Mouse (Mus musculus) hematopoietic stem cell, adult 5-6 weeks (primary cell): ENCODE results near the gene Pla2g16. TPM values are rescaled to one million over a fixed set of nuclear protein-coding genes. Genes with fewer than 3 reads are reported as not detected.

ENCODE experiments used
- ATAC-seq, 2 experiments: fragments of 125-278 bp in 1 of 2; replicated peaks in 1 of 2; 2 replicates each; pipeline ENCODE4 v1.8.0; 2016 to 2017; ENCODE audit warnings: inconsistent platforms in 2 of 2, mild to moderate bottlenecking in 2 of 2, moderate number of reproducible peaks in 2 of 2, low read depth in 1 of 2, moderate TSS enrichment in 1 of 2; ENCODE audit not compliant: low FRiP score in 2 of 2, poor library complexity in 2 of 2, severe bottlenecking in 2 of 2, insufficient read depth in 1 of 2, low TSS enrichment in 1 of 2
- total RNA-seq: library from RNA; stranded (forward); fragments of 172-1452, 232-1000 nt; gene quantifications from 2 replicates; pipeline ENCODE4 v1.2.3, GENCODE M21; 2017

The Pla2g16 gene
- total RNA-seq, 1 experiment from 2014 or later = 41.7 TPM

GRCm38 (mm10) chr19:7601551-7601950, 44.3 kb downstream of the Pla2g16 start:
- ATAC-seq = no peak

DNA sequence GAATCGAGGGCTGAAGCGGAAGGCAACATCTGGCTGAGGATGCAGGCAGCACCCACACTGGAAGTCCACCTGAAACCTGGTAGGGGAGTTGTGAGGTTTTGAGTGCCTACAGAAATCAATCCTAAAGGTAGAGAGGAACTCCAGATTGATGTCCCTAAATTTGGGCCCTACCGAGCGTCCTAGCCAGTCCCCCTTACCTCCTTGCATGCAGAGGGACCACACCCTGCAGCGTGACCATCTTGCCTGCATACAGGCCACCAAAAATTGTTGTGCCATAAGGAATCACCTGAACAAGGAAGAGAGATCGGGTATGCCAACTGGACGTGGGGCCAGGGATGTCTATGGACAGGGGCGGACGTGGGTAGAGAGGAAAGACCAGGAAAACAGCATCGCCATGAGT, 46.8 kb downstream of the Pla2g16 start:
- no peak for ATAC-seq

GRCm38 (mm10) chr19:7605013-7605412, 47.8 kb downstream of the Pla2g16 start:
- no peak for ATAC-seq

GRCm38 (mm10) chr19:7605930-7606783, 48.9 kb downstream of the Pla2g16 start:
- ATAC-seq = no peak

DNA sequence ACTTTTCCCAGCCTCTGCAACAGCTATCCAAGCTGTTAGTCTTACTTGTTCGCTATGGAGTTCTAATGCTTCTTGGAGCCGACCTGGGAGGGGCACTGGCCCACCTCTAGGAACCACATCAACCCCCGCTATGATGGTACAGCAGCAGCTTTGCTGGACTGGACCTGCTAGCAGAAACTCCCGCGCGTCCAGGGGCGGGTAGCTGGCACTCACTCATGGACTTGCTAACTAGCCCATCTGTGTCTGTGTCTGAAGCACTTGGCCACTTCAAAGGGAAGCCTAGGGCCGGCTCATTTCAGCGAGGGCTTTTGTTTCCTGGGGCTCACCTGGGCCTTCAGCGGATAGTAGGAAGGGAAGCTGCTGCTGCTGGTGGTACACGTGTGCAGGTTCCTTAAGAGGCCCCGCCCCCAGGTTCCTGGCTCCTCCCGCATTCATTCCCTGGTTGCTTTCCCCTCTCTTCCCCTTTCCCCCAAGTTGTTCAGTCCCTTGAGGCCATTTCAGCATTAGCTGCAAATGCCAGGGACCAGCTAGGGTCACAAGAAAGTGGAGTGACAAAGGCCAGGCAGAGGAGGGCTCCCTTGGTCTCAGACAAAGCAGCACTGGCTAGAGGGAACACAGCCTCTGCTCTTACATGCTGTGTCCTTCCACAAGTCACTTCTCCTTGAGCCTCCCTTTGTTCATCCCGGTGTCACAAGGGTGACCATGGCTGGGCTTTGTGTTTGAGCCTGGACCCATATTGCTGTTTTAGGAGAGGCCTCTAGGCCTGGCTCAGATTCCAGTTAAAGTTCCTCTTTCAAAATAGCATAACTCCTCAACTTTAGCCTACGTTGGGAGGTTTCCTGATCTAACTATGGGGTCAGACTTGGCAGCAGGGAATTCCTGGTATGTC, 49.8 kb downstream of the Pla2g16 start, which contains the start of gene Lgals12:
TSS of gene Lgals12 (minus strand) at position 393 of the 889 bp plus-strand sequence.
- ATAC-seq = peak in 1 of 2 experiments; percentile 37; a peak in 1 of 4 replicates

GRCm38 (mm10) chr19:7607690-7608201, 50.5 kb downstream of the Pla2g16 start:
- ATAC-seq = no peak

DNA sequence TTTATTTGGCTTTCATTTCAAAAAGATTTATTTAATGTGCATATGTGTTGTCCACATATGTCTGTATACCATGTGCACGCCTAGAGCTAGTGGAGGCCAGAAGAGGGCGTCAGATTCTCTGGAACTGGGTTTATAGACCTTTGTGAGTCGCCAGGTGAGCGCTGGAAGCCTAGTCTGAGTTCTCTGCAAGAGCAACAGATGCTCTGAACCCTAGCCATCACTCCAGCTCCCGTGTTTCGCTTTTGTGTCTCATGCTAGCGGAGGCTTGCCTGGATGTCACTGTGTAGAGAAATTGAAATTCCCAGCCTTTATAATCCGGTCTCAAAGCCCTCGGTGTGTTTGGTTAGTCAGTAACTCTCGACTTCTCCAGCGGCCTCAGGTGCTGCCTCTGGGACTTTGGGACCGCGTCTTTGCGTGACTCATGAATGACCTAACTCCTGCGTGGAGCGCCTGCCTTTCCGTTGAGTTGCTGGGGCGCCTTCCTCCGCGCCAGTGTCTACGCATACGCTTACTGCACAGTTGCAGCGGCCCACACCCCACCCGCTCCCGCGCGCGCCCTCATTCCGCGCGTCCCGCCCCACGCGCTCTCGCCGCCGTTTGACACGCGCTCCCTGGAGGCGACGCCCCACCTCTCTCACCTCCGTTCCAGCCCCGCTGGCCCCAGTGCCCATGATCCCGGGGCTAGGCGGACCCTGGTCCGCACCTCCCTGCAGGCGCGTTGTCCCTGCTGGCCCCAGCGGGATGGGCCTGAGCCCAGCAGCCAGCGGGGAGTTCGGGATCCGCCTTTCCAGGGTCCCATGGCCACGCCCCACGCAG, 54.9 kb downstream of the Pla2g16 start, which contains the start of gene Hrasls5:
TSS of gene Hrasls5 (plus strand) at position 600 of the 816 bp plus-strand sequence.
- ATAC-seq = peak; percentile 17 to 62; a peak in 3 of 4 replicates

- no peak for ATAC-seq
Observed at GRCm38 (mm10) chr19:7613151-7613550, 55.9 kb downstream of the Pla2g16 start.

GRCm38 (mm10) chr19:7616231-7616930, 59.1 kb downstream of the Pla2g16 start:
- ATAC-seq = no peak

DNA sequence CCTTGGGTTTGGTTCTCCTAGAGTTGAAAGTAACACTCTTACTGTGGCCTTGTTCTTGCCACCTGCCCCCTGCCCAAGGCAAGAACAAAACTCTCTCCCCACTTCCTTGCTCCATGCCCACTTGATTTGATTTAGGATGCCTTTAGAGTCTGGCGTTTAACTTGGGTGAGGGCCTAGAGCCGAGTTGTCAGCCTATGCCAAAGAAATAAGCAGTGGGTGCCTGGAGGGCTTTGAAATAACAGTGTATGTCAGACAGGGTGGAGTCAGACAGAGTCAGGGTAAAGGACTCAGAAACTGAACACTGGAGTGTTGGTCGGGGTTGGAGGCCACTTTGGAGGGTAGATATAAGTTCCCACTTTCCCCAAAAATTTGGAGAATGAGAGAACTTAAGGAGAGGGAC, 59.8 kb downstream of the Pla2g16 start:
- no peak for ATAC-seq

DNA sequence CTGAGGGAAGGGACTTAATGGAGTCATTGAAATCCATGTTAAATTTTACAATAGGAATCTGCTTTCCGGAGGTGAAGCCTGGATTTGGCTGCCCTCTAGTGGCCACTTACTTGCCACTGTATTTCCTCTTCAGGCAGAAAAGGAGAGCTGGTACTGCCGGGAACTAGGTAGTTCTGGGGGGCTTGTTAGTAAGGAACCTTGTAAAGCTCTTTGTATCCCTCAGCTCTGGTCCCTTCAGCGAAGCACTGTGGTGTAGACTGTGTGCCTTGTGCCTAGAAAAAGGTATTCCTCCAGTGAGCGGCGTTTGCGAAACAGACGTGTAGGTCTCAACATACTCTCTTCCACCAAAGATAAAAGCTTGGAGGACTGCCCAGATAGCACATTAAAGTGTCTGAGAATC, 60.4 kb downstream of the Pla2g16 start:
- peak; percentile 32 to 42; a peak in 3 of 4 replicates for ATAC-seq

- no peak for ATAC-seq
Observed at GRCm38 (mm10) chr19:7633021-7633420, 75.8 kb downstream of the Pla2g16 start.

DNA sequence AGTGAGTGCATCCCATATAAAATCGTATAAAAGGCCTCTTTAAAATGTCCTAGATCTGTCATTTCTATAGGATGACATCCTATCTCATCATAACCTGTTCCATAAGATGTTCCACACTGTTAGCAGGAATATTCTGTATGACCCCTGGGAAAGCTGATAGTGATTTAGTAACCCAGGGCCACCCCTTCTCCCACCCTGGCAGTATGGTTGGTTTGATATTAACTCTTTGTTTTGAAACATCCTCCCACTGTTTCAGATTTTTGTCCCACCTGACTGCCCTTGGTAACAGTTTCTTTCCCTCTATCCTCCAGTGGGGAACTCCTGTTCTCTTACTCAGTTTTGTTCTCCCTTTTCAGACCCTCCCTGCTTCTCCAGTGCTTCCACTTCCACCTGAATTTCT, 76.5 kb downstream of the Pla2g16 start:
- no peak for ATAC-seq
